Mouse (Mus musculus): ENCODE measurements around the gene Eif4a3.

The Eif4a3 gene

DNA sequence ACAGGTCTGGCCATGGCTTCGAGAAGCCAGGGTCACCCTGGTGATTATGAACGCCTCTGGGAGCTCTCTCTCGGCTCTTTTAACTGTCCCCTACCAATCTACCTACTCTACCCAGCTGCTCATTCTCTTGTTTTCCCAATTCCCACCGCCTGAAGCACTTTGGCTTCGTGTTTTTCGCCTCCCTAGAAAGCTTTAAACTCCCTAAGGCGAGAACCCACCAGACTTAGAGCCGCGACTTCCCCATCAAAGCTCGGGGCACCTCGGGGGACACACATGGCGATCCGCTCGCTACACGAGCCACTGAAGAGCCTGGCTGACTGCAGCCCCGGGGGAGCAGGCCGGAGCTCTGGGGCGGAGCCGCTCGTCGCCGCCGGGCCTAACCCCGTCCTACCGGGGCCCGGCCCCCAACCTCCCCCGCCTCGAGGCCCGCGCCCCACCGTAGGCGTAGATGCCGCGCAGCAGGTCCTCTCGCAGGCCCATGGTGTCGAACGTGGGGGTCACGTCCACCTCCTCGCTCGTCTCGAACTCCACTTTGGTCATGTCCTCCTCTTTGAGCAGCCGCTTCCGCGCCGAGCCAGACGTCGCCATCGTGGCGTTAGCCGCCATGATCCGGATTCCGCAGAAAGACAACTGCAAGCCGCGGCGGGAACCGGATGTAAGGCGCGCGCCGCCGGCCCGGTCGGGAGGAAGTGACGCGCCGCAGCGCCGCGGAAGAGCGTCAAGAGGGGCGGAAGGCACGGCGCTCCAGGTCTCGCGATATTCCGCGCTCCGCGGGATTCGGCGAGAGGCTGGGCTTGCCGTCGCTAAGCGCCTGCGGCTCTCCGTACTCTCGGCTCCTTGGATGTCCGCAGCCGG, at the start of gene Eif4a3:
TSS of gene Eif4a3 (minus strand) at position 699 of the 855 bp plus-strand sequence.
- in situ Hi-C loops (cut with MseI, MboI): no loop called here

GRCm38 (mm10) chr11:119347125-119347524, 47.2 kb upstream of the Eif4a3 start:
- in situ Hi-C loops (cut with MseI, MboI): no loop called here

DNA sequence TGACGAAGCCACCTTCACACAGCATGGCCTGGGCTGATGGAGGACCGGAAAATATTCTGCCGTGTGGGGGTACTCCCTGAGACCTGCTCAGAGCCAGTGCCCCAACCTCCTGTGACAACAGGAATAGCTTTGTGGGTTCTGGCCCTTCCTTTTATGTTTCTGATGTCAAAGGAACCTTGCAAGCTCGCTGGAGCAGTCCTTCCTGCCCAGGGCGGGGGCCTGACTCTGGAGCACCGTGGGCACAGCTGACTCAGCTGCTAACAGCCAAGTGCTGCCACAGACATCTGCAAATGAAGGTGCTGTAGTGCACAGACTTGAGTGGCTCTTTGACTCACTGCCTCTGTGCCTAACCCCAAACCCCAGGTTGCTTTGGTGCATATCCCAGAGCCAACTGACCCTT, 45.0 kb upstream of the Eif4a3 start:
- in situ Hi-C loops (cut with MseI, MboI): no loop called here

- in situ Hi-C loops (cut with MseI, MboI): no loop called here
Measured at GRCm38 (mm10) chr11:119344178-119344577, 44.3 kb upstream of the Eif4a3 start.

GRCm38 (mm10) chr11:119339637-119340036, 39.7 kb upstream of the Eif4a3 start:
- in situ Hi-C loops (cut with MseI, MboI): no loop called here

DNA sequence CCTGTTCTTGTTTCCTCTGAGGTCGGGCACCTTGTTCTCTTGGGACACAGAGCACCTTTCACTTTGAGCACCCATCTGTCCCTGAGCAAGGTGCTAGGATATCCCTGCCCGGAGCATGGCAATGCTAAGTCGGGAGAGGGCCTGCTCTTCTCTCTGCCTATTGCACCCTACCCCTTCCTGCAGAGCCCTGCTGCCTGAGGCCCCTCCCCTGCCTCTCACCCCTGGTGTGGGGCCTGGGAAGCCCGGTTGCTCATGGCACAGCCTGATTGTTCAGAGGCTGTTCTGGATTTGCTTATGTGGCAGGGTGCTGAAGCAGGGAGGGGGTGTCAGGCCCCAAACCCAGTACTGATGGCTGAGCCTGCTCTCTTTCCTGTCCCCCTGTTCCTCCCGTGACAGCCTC, 39.3 kb upstream of the Eif4a3 start:
- in situ Hi-C loops (cut with MseI, MboI): no loop called here

DNA sequence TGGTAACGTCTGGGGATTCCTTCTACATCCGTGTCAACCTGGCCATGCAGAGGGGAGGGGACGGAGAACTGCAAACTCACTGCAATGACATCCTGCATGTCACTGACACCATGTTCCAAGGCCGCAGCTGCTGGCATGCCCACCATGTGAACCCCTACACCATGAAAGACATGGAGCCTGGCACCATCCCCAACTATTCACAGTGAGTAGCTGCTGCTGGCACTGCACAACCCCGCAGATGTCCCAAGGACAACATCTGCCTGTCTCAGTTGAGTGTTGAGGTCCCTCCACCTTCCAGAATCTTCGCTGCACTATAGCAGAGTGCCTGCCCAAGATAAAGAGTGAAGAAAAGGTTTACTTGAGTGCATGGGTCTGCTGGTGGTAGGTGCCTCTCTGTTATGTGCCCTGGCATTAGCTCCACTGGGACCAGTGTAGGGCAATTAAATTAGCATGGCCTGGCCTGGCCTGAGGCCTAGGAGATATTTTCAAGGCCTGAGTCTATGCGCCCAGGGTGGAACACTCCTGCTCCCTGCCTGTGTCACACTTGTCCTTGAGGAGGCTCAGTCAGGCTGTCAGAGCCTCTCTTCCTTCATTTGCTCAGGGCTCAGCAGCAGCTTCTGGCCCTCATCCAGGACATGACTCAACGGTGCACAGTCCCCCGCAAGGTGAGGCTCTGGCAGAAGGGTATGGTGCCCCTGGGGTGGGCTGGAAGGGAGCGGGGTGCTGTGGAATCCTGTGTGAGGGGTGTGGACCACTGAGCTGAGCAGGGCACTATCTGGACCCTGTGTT, 38.6 kb upstream of the Eif4a3 start:
- in situ Hi-C loops (cut with MseI, MboI): no loop called here

DNA sequence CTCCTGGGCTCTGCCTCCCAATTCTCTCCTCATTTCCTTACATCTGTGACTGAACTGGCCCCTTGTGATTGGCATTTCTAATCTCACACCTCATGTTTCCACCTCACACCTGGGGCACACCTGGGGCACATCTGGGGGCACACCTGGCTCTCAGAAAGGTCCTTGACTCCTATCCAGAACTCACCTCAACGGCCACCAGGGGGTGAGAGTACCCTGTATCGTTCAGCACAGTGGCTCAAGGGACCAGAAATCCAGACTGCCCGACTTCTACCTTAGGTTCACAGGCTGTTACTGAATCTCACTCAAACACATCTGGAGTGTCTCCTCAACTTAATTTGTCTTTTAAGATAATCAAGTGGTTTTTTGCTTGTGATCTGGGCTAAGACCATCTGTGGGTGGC, 32.1 kb upstream of the Eif4a3 start:
- in situ Hi-C loops (cut with MseI, MboI): no loop called here

GRCm38 (mm10) chr11:119330592-119330991, 30.7 kb upstream of the Eif4a3 start:
- in situ Hi-C loops (cut with MseI, MboI): no loop called here

DNA sequence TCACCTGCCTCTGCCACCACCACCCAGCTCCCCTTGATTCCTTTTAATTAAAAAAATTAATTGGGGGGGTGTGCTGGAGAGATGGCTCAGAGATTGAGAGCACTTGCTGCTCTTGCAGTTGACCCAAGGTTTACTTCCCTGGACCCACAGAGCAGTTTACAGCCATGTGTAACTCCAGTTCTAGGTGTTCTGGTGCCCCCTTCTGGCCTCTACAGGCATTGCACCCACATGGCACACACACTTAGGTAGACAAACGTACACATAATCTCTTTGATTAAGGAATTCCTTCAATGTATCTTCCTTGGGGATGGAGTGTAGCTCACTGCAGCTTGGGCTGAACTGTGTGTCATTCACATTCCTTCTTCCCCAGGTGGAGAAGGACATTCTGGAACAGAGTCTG, 25.2 kb upstream of the Eif4a3 start:
- in situ Hi-C loops (cut with MseI, MboI): no loop called here

DNA sequence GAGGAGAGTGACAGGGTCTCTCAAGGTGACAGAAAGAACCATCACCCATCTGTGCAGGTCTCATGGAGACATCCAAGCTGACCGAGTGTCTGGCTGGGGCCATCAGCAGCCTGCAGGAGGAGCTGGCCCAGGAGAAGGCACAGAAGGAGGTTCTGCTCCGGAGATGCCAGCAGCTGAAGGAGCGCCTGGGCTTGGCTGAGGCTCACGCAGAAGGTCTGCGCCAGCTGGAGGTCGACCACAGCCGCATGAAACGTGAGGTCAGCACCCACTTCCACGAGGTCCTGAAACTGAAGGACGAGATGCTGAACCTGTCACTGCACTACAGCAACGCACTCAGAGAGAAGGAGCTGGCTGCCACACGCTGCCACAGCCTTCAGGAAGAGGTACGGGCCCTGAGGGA, 22.6 kb upstream of the Eif4a3 start:
- in situ Hi-C loops (cut with MseI, MboI): no loop called here

DNA sequence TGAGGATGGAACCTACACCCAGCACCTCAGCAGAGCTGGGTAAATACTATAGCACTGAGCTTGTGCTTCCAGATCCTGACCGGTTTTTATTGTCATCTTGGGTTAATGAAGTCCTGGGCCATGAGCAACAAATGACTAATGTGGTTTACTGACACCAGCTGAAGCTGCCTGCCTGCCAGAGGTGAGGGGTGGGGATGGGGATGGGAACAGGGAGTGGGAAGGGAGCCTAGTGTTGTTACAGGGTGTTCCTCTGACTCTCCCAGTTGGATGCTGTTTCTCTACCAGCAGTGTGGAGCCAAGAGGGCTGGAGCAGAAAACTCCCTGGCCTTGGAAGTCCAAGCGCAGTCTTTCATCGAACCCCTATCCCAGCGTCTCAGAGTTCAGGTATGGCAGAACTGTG, 16.8 kb upstream of the Eif4a3 start:
- in situ Hi-C loops (cut with MseI, MboI): no loop called here

GRCm38 (mm10) chr11:119314252-119314936, 14.5 kb upstream of the Eif4a3 start:
- in situ Hi-C loops (cut with MseI, MboI): no loop called here

DNA sequence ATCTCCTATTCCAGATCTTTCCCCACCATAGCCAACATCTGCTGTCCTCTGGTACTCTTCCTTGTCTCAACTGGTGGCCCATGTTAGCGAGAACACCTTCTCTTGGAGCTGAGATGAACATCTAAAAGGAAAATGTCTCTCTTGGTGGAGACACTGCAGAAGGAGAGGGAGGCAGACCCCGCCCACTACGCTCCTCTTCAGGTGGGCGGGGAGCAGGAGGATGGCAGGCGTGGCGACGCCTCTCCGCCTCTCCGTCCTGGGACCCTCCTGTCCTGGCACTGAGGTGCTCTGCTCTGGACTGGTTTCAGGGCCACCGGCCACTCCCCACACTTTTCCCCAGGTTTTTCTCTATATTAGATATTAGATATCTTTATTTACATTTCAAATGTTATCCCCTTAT, 10.7 kb upstream of the Eif4a3 start:
- in situ Hi-C loops (cut with MseI, MboI): no loop called here

- in situ Hi-C loops (cut with MseI, MboI): no loop called here
Measured at GRCm38 (mm10) chr11:119307916-119308315, 8.0 kb upstream of the Eif4a3 start.

GRCm38 (mm10) chr11:119307658-119307867, 7.7 kb upstream of the Eif4a3 start, which contains the start of gene Card14:
Gene Card14, plus strand, starts transcription at chr11:119307768.
- in situ Hi-C loops (cut with MseI, MboI): no loop called here

DNA sequence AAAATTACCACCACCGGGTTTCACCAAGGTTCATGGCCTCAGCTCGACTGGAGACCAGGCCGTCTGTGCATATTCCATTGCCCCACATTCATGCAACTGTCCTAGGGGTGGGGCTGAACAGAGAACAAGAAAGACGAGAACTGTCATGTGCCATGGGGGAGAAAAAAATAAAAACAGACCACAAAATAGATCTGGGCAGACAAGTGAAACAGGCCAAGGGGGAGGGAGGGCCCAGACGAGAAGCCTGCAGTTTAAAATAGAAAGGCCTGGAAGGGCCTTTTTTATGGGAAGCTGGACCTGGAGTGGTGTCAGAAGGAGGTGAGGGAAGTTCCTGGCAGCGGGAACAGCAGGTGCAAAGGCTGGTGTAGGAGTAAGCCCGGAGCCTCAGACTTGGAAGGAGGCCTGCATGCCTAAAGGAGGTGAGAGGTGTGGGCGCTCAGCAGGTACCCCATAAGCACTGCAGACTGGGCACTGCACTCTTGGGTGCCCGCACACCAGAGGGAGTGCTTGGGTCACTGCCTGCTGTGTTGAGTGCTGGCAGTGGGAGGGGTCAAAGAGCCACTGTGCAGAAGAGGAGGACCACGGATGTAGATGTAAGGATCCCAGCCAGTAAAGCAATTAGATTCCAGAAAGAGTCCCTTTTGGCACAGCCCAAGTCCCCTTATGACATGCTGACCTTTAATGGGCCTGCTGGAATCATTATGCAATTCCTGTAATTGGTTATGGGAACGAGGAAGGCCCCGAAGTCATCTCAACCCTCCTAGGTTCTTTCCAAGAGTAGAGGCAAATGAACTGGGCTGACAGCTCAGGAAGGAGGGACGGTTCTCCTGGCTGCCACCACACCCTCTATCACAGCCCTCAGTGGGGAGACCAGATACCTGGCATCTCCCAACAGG, 7.1 kb upstream of the Eif4a3 start:
- in situ Hi-C loops (cut with MseI, MboI): no loop called here

GRCm38 (mm10) chr11:119304904-119305712, 5.2 kb upstream of the Eif4a3 start:
- in situ Hi-C loops (cut with MseI, MboI): no loop called here

- in situ Hi-C loops (cut with MseI, MboI): no loop called here
Measured at GRCm38 (mm10) chr11:119300986-119301385, 1.1 kb upstream of the Eif4a3 start.

DNA sequence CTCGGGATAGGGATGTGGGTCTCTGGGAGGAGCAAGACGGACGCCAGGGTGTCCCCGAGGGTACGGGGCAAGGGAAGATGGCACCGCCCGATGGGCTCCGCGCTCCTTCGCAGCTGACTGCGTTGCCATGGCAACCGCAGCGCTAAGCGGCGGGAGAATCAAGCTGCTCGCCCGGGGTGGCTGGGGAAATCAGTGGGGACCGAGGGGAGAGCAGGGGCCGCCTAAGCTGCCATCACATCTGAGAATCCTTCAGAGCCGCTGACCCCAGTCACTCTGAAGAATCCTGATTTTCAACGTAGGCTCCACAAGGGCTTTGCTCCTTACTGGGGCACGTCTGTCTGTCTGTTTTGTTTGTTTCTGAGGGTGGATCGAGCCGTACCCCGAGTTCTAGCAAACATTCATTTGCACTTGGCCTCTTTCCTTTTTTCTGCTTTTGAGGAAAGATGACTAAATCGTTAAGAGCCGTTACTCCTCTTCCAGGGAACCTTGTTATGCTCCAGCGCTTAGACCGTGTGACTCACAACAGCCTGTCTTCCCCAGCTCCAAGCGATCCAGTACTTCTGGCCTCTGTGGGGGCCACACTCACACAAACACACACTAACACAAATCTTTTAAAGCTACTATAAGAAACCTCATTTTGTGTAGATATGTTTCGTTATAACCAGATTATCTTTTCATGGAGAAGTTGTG, 502 bp upstream of the Eif4a3 start:
- in situ Hi-C loops (cut with MseI, MboI): no loop called here

All from mouse trophoblast stem cell (cell line).